Mouse (Mus musculus) spleen, adult 2 months (tissue): ENCODE results near the gene Arsb.

Source experiments
- CTCF ChIP-seq: fragments of 200-500 bp; IDR thresholded peaks from 2 replicates; pipeline ENCODE4 v1.5.1; 2011; ENCODE audit warnings: mild to moderate bottlenecking, inconsistent platforms; ENCODE audit not compliant: insufficient read depth, insufficient read length, insufficient replicate concordance; ENCODE audit errors: extremely low read depth
- POLR2A ChIP-seq: fragments of 200-500 bp; IDR thresholded peaks from 2 replicates; pipeline ENCODE4 v1.6.1; 2011; ENCODE audit warnings: low read depth, low read length, inconsistent platforms

DNA sequence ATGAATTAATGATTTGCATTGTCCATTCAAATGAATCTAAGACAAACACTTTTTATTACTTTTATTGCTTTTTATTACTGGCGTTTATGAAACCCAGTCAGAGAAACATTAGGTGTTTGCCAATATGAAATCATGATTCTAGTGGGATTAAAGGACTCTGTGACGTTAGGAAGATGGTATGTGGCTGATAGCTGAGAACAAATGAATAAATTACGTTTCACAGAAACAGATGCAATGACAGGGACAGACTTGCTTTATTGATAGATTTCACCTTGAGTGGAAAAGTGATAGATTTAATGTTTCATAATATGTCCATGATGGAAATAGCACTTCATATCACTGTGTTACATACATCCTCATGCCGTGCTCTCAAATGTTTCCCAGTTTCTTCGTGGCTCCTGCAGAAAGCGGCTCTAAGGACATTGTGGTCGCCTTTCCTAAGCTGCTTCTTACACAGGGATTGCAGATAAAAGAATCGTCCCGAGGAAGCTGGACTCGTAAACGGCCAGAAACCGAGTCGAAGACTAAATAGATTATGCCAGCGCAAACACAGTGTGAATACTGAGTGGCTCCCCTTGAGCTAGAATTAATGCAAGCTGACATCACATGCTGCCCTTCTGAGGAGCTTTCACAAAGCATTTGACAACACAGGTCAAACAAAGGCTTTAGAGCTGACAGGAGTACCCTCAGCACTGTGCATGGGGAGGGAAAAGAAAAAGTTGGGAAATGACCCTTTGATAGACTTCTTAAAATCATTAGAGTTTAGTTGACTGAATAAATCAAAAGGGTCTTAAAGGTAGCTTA is 18.6 kb upstream of the Arsb start:
- no peak for TF ChIP-seq CTCF
- TF ChIP-seq POLR2A = no peak
